26 mouse cellular contexts compared by ENCODE assay signal in the genomic region with DNA sequence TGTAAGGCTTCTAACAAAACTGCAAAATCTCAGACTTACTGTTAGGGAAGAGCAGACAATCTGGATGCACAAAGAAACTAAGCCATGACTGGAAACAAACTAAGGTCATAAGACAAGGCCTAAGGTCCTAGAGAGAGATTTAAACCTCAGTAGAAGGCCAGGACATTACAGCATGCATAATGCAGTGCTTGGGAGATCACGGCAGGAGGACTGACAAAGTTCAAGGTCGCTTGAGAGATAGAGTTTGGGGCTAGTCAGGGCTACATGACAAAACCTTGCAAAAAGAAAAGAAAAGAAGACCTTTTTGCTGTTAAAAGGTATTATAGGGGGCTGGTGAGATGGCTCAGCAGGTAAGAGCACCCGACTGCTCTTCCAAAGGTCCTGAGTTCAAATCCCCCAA. TPM values are rescaled to one million over a fixed set of nuclear protein-coding genes. Genes with fewer than 3 reads are reported as not detected.
"Had no signal": no experiment of that assay in that cellular context is flagged by ENCODE, and none has a peak within 500 bp of the region (broad histone marks: within the 10 kb centered on the region; RNA-seq: fewer than 3 reads in every experiment).

No protein-coding gene starts in this region.

- H3K36me3 ChIP-seq: heart, embryonic 15.5 days; limb, embryonic 10.5 days; liver, embryonic 13.5 days; liver, embryonic 15.5 days had no signal

- H3K4me3 ChIP-seq: heart, adult 2 months; heart, embryonic 15.5 days; hindbrain, embryonic 13.5 days; hindbrain, embryonic 15.5 days; kidney, embryonic 15.5 days; layer of hippocampus, adult 2 months; left cerebral cortex, adult 2 months; limb, embryonic 10.5 days; limb, embryonic 12.5 days; liver, embryonic 13.5 days; liver, embryonic 15.5 days had no signal

- H3K27ac ChIP-seq: heart, adult 2 months; heart, embryonic 15.5 days; hindbrain, embryonic 13.5 days; hindbrain, embryonic 15.5 days; hindbrain, postnatal 0 days; kidney, embryonic 15.5 days; kidney, postnatal 0 days; layer of hippocampus, adult 2 months; left cerebral cortex, adult 2 months; limb, embryonic 10.5 days; limb, embryonic 12.5 days; liver, embryonic 13.5 days; liver, embryonic 15.5 days had no signal

- H3K9me3 ChIP-seq: heart, embryonic 15.5 days; hindbrain, embryonic 13.5 days; hindbrain, embryonic 15.5 days; kidney, embryonic 15.5 days; limb, embryonic 10.5 days; limb, embryonic 12.5 days; liver, embryonic 13.5 days; liver, embryonic 15.5 days had no signal

- H3K9ac ChIP-seq: heart, embryonic 15.5 days; hindbrain, embryonic 13.5 days; hindbrain, embryonic 15.5 days; kidney, embryonic 15.5 days; limb, embryonic 12.5 days; liver, embryonic 13.5 days; liver, embryonic 15.5 days had no signal

- H3K4me2 ChIP-seq: heart, embryonic 11.5 days; heart, embryonic 15.5 days; hindbrain, embryonic 13.5 days; hindbrain, embryonic 15.5 days; kidney, embryonic 15.5 days; limb, embryonic 12.5 days; liver, embryonic 11.5 days; liver, embryonic 13.5 days; liver, embryonic 15.5 days had no signal

- ATAC-seq: hindbrain, postnatal 0 days; intestine, embryonic 16.5 days had no signal

- H3K4me1 ChIP-seq: hindbrain, embryonic 13.5 days; hindbrain, embryonic 15.5 days; kidney, embryonic 15.5 days; liver, embryonic 13.5 days; liver, embryonic 15.5 days had no signal

- DNase-seq: gastrocnemius, postnatal 14 days; gastrocnemius, postnatal 36 days; heart, adult 2 months; heart, postnatal 10 days; kidney, adult 11 months; kidney, adult 2 months; kidney, adult 9 months; kidney, postnatal 14 days; kidney, postnatal 36 days; liver; liver, embryonic 13.5 days had no signal

- H3K27me3 ChIP-seq: heart, embryonic 15.5 days; hindbrain, embryonic 13.5 days; hindbrain, embryonic 15.5 days; kidney, embryonic 15.5 days; limb, embryonic 12.5 days; liver, embryonic 13.5 days; liver, embryonic 15.5 days had no signal

RNA-seq across cellular contexts. Expression of gene Barx1, which starts 59.5 kb away (rescaled TPM):
- polyA plus RNA-seq: gonadal fat pad, adult 2 months; hindbrain, embryonic 13.5 days; hindbrain, embryonic 15.5 days; hindbrain, postnatal 0 days; kidney, adult 2 months; kidney, postnatal 0 days had no signal
